Mouse (Mus musculus) forebrain, embryonic 11.5 days (tissue): ENCODE results near the gene Senp3. TPM values are rescaled to one million over a fixed set of nuclear protein-coding genes. Genes with fewer than 3 reads are reported as not detected.
"Not testable (repeated sequence)": the region's sequence is repeated elsewhere in the genome, so short reads cannot be mapped to it uniquely, and the experiment has no call there.

Experiments
- ATAC-seq: fragments of 200-750 bp; cut with Nextera tagmentation; replicated peaks from 2 replicates; pipeline ENCODE4 v1.8.0; 2017; ENCODE audit warnings: moderate TSS enrichment; ENCODE audit not compliant: low FRiP score
- DNase-seq: peaks from one replicate; pipeline ENCODE4 v3.0.0-alpha.2; 2017; ENCODE audit warnings: low spot score
- H3K27ac ChIP-seq: fragments of 300-500 bp; sonication (generic); 2 replicates; pipeline ENCODE4 v1.5.1; 2014; ENCODE audit warnings: low read depth, low read length
- H3K27me3 ChIP-seq: fragments of 300-500 bp; sonication (generic); 2 replicates; pipeline ENCODE4 v1.6.1; 2014; ENCODE audit warnings: mild to moderate bottlenecking, low read length, mixed read lengths; ENCODE audit not compliant: control insufficient read depth, insufficient read depth
- H3K36me3 ChIP-seq: fragments of 300-500 bp; sonication (generic); 2 replicates; pipeline ENCODE4 v1.6.1; 2014; ENCODE audit warnings: mild to moderate bottlenecking, low read length, moderate library complexity, mixed read lengths; ENCODE audit not compliant: control insufficient read depth, insufficient read depth
- H3K4me1 ChIP-seq: fragments of 300-500 bp; sonication (generic); replicated peaks from 2 replicates; pipeline ENCODE4 v1.6.1; 2014; ENCODE audit warnings: low read length, mixed read lengths; ENCODE audit not compliant: control insufficient read depth, insufficient read depth
- H3K4me2 ChIP-seq: fragments of 300-500 bp; sonication (generic); 2 replicates; pipeline ENCODE4 v1.6.1; 2014; ENCODE audit warnings: low read depth, mild to moderate bottlenecking, low read length, moderate library complexity, mixed read lengths; ENCODE audit not compliant: severe bottlenecking
- H3K4me3 ChIP-seq: fragments of 300-500 bp; sonication (generic); 2 replicates; pipeline ENCODE4 v1.5.1; 2014; ENCODE audit warnings: low read depth, low read length
- H3K9ac ChIP-seq: fragments of 300-500 bp; sonication (generic); 2 replicates; pipeline ENCODE4 v1.6.1; 2014; ENCODE audit warnings: low read length
- H3K9me3 ChIP-seq: fragments of 300-500 bp; sonication (generic); 2 replicates; pipeline ENCODE4 v1.6.1; 2016; ENCODE audit warnings: low read length, mixed read lengths; ENCODE audit not compliant: control insufficient read depth
- WGBS: fragments of 180-500 bp; shearing (Covaris S2); extraction: QIAGEN DNeasy Blood & Tissue Kit; methylation state at CpG from one replicate; pipeline ENCODE4 v1.1.7; 2014; 5-methylcytosine and 5-hydroxymethylcytosine counted together
- microRNA counts: library from miRNA; unstranded; fragments of <30 nt; microRNA quantifications from one replicate; lab custom pipeline; 2015
- microRNA-seq: library from miRNA; unstranded; fragments of <30 nt; microRNA quantifications from one replicate; pipeline ENCODE4, GENCODE M21; 2016; ENCODE audit not compliant: insufficient number of aligned reads
- polyA plus RNA-seq: library from polyadenylated mRNA; unstranded; fragments of >200 nt; fragmentation: Nextera tagmentation; extraction: Ambion mirVana; gene quantifications from 2 replicates; pipeline ENCODE4 v1.2.1, GENCODE M21; 2014

Senp3 gene
- polyA plus RNA-seq, 1 experiment from 2014 or later: 110 TPM

DNA sequence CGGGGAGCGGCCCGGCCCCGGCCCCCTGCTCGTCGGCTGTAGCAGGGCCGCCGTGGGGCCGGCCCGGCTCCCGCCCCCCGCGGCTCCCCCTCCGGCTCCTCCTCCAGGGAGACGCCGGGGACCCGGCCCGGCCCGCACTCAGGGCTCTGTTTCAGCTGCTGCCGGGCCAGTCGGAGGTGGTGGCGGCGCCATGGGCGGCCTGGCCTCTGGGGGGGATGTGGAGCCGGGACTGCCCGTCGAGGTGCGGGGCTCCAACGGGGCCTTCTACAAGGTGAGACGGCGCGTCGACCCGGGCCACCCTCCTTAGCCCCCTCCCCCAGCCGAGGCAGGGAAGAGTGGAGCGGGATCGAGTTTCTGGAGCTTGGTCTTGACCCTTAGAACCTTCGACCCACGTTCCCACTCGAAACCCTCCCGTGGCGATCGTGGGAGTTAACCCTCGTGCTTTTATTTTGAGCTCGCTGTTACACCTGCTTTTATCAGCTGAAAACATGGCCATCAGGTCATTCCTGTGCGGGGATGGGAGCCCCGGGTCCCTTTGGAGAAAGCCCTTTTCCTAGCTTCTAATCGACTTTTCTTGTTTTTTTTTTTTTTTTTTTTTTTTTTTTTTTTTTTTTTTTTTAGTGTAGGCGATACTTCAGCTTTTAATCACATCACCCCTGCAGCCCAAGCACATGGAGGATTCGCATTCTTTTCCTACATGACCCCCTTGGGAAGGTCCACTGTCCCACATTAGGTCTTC is 48.6 kb downstream of the Senp3 start:
- H3K9ac ChIP-seq: peak overlapping the region; percentile 98
- H3K27ac ChIP-seq: peak overlapping the region; percentile 91
- under 1% methylated on average over 49 of the region's 50 CpGs for WGBS
- H3K9me3 ChIP-seq: no peaks in the 10 kb centered on the region
- no peaks in the 10 kb centered on the region for H3K27me3 ChIP-seq
- peaks cover 7% of the 10 kb centered on the region; the same call in 1 of the 2 replicates for H3K4me1 ChIP-seq
- H3K4me3 ChIP-seq: peak overlapping the region; percentile 99
- peak overlapping the region; percentile 61 for H3K4me2 ChIP-seq
- H3K36me3 ChIP-seq: no peaks in the 10 kb centered on the region; the same call in 1 of the 2 replicates
- DNase-seq (no peak), ATAC-seq (peak; percentile 72)

GRCm38 (mm10) chr11:69632284-69633089 is 49.4 kb downstream of the Senp3 start, which contains the start of gene Fxr2:
TSS of gene Fxr2 (plus strand) at chr11:69632990.
- peak within 1 kb of the TSS; percentile 98 for H3K9ac ChIP-seq
- under 1% methylated on average over 42 of the region's 56 CpGs for WGBS
- peaks cover 7% of the 10 kb centered on the region; the same call in 1 of the 2 replicates for H3K4me1 ChIP-seq
- ATAC-seq (peak; percentile 99), DNase-seq (peak; percentile 100)
- no peaks in the 10 kb centered on the region; the same call in 1 of the 2 replicates for H3K36me3 ChIP-seq
- H3K4me3 ChIP-seq: peak within 1 kb of the TSS; percentile 99
- no peaks in the 10 kb centered on the region for H3K9me3 ChIP-seq
- H3K4me2 ChIP-seq: peak within 1 kb of the TSS; percentile 61
- H3K27ac ChIP-seq: peak within 1 kb of the TSS; percentile 91
- no peaks in the 10 kb centered on the region for H3K27me3 ChIP-seq

DNA sequence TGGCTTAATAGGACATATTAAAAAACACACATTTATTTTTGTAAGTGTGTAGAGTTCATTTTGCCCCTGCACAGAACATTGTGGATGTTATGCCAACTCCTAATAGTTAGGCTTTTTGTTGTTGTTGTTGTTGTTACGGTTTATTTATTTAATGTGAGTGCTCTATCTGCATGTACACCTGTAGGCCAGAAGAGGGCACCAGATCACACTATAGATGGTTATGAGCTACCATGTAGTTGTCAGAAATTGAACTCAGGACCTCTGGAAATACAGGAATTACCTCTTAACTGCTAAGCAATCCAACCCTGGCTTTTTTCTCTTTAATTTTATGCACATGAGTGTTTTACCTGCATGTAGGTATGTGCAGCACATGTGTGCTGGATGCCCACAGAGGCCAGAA is 52.1 kb downstream of the Senp3 start:
- H3K27me3 ChIP-seq: no peaks in the 10 kb centered on the region
- no peak overlapping the region for H3K9ac ChIP-seq
- H3K4me3 ChIP-seq: no peak overlapping the region
- H3K4me1 ChIP-seq: peaks cover 6% of the 10 kb centered on the region; the same call in 1 of the 2 replicates
- H3K27ac ChIP-seq: no peak overlapping the region
- 54% methylated on average over 1 of the region's 1 CpGs for WGBS
- no peaks in the 10 kb centered on the region for H3K9me3 ChIP-seq
- ATAC-seq: no peak
- H3K36me3 ChIP-seq: no peaks in the 10 kb centered on the region; the same call in 1 of the 2 replicates
- H3K4me2 ChIP-seq: no peak overlapping the region
- no peak for DNase-seq

DNA sequence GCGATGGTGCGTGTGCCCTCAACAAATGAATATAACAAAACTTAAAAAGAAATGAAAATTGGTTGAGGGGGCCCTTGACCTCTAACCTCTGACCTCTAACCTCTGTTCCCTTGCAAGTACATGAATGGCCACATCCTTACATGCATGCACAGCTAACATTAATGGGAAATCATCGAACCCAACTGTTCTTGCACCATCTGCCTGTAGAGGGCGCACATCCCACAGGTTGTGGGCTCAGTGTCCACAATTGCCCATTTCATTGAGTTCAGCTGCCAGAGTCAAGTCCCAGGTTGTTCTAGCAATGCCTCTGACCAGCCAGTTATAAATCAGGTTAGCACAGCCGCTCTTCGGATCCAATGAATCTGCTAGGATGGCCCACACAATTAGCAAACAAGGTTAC is 53.6 kb downstream of the Senp3 start:
- 37% methylated on average over 6 of the region's 6 CpGs for WGBS
- no peak overlapping the region for H3K27ac ChIP-seq
- ATAC-seq (no peak), DNase-seq (peak; percentile 92)
- H3K4me1 ChIP-seq: peaks cover 6% of the 10 kb centered on the region; the same call in 1 of the 2 replicates
- no peaks in the 10 kb centered on the region for H3K9me3 ChIP-seq
- H3K4me3 ChIP-seq: no peak overlapping the region
- H3K36me3 ChIP-seq: no peaks in the 10 kb centered on the region
- no peak overlapping the region for H3K9ac ChIP-seq
- H3K4me2 ChIP-seq: no peak overlapping the region
- no peaks in the 10 kb centered on the region for H3K27me3 ChIP-seq

- DNase-seq, ATAC-seq: not testable (repeated sequence)
- 81% methylated on average over 2 of the region's 2 CpGs for WGBS
Observed at GRCm38 (mm10) chr11:69624339-69624738, 57.5 kb downstream of the Senp3 start.

More at GRCm38 (mm10) chr11:69624339-69624738, 57.5 kb downstream of the Senp3 start:
- not testable (repeated sequence) for H3K4me3 ChIP-seq, H3K4me2 ChIP-seq, H3K9ac ChIP-seq, H3K36me3 ChIP-seq, H3K27ac ChIP-seq, H3K9me3 ChIP-seq, H3K27me3 ChIP-seq, H3K4me1 ChIP-seq

MicroRNA genes within 50 kb of the gene (microRNA counts, 519-probe panel; counts per million panel counts)
- 31.2 counts per million for microRNA mmu-miR-1934 (lab: Ali Mortazavi, UCI)
- microRNA mmu-miR-467f (lab: Ali Mortazavi, UCI): 551 counts per million, percentile 0 among the panel's probes with 10 or more counts

Small RNAs within 50 kb of the gene (microRNA-seq; reads per million reads assigned to microRNA genes)
- gene Mir1934: 5.0 reads per million
- not detected for gene Mir467f

Other genes with a start within 250 kb of the Senp3 start
- gene Dnah2, start 133.0 kb downstream of the Senp3 start, polyA plus RNA-seq: 2.1 and 2.6 TPM in 2 replicates
- 13.1 and 14.9 TPM in 2 replicates for gene Efnb3, start 121.9 kb downstream of the Senp3 start, polyA plus RNA-seq
- gene Wrap53, start 101.8 kb downstream of the Senp3 start, polyA plus RNA-seq: 39.3 and 44.1 TPM in 2 replicates
- 168 and 175 TPM in 2 replicates for gene Trp53, start 101.7 kb downstream of the Senp3 start, polyA plus RNA-seq
- 9.3 and 12.6 TPM in 2 replicates for gene Atp1b2, start 76.1 kb downstream of the Senp3 start, polyA plus RNA-seq
- gene Shbg, start 64.2 kb downstream of the Senp3 start, polyA plus RNA-seq: not detected in 2 replicates
- 13.9 and 17.7 TPM in 2 replicates for gene Sat2, start 60.1 kb downstream of the Senp3 start, polyA plus RNA-seq
- 33.6 and 44.1 TPM in 2 replicates for gene Fxr2, start 49.1 kb downstream of the Senp3 start, polyA plus RNA-seq
- gene Sox15, start 26.8 kb downstream of the Senp3 start, polyA plus RNA-seq: not detected in 2 replicates
- 39.0 TPM in 2 replicates for gene Mpdu1, start 19.4 kb downstream of the Senp3 start, polyA plus RNA-seq
- gene Cd68, start 15.9 kb downstream of the Senp3 start, polyA plus RNA-seq: 6.3 and 6.4 TPM in 2 replicates
- 827 and 855 TPM in 2 replicates for gene Eif4a1, start 9.7 kb downstream of the Senp3 start, polyA plus RNA-seq
- not detected in 2 replicates for gene Tnfsf13, start 3.7 kb upstream of the Senp3 start, polyA plus RNA-seq
- gene Tnfsf12, start 13.8 kb upstream of the Senp3 start, polyA plus RNA-seq: 2.4 TPM in 2 replicates
- 0.60 and 1.2 TPM in 2 replicates for gene Tnfsfm13, start 14.0 kb upstream of the Senp3 start, polyA plus RNA-seq
- gene Polr2a, start 76.6 kb upstream of the Senp3 start, polyA plus RNA-seq: 61.2 and 65.7 TPM in 2 replicates
- gene Slc35g3, start 79.9 kb upstream of the Senp3 start, polyA plus RNA-seq: not detected in 2 replicates
- 1.1 and 1.4 TPM in 2 replicates for gene Zbtb4, start 83.8 kb upstream of the Senp3 start, polyA plus RNA-seq
- gene Chrnb1, start 113.9 kb upstream of the Senp3 start, polyA plus RNA-seq: 0.73 and 1.1 TPM in 2 replicates
- 1.3 and 1.7 TPM in 2 replicates for gene Fgf11, start 119.8 kb upstream of the Senp3 start, polyA plus RNA-seq
- gene Tmem102, start 123.5 kb upstream of the Senp3 start, polyA plus RNA-seq: 0.32 and 0.65 TPM in 2 replicates
- gene Gm39566, start 133.2 kb upstream of the Senp3 start, polyA plus RNA-seq: not detected in 2 replicates
- not detected in 2 replicates for gene Spem2, start 136.4 kb upstream of the Senp3 start, polyA plus RNA-seq
- gene Spem1, start 140.1 kb upstream of the Senp3 start, polyA plus RNA-seq: 0.53 TPM in 1 of 2 replicates, not detected in the other
- 11.0 and 11.1 TPM in 2 replicates for gene Nlgn2, start 155.7 kb upstream of the Senp3 start, polyA plus RNA-seq
- gene Tmem256, start 156.4 kb upstream of the Senp3 start, polyA plus RNA-seq: 250 and 283 TPM in 2 replicates
- gene Plscr3, start 164.3 kb upstream of the Senp3 start, polyA plus RNA-seq: 64.6 and 71.9 TPM in 2 replicates
- gene Tnk1, start 176.6 kb upstream of the Senp3 start, polyA plus RNA-seq: 0.73 TPM in 2 replicates
- 0.40 TPM in 1 of 2 replicates, not detected in the other for gene Tmem95, start 195.9 kb upstream of the Senp3 start, polyA plus RNA-seq
- 2.9 and 3.0 TPM in 2 replicates for gene Kctd11, start 199.3 kb upstream of the Senp3 start, polyA plus RNA-seq
- gene Acap1, start 213.5 kb upstream of the Senp3 start, polyA plus RNA-seq: 0.52 and 0.75 TPM in 2 replicates
- gene 2810408A11Rik, start 218.9 kb upstream of the Senp3 start, polyA plus RNA-seq: 17.2 and 17.6 TPM in 2 replicates
- 16.4 and 23.0 TPM in 2 replicates for gene Neurl4, start 219.0 kb upstream of the Senp3 start, polyA plus RNA-seq
- gene Gps2, start 231.8 kb upstream of the Senp3 start, polyA plus RNA-seq: 99.2 and 106 TPM in 2 replicates
- gene Eif5a, start 239.9 kb upstream of the Senp3 start, polyA plus RNA-seq: 2,045 and 2,063 TPM in 2 replicates